Mouse (Mus musculus): Measurements from ENCODE around the gene Cdk1. TPM values are rescaled to one million over a fixed set of nuclear protein-coding genes. Genes with fewer than 3 reads are reported as not detected.

The Cdk1 gene
- polyA plus RNA-seq (2015; fragmentation: Nextera tagmentation; extraction: Ambion mirVana), result 86.8 and 101 TPM in 2 replicates

DNA sequence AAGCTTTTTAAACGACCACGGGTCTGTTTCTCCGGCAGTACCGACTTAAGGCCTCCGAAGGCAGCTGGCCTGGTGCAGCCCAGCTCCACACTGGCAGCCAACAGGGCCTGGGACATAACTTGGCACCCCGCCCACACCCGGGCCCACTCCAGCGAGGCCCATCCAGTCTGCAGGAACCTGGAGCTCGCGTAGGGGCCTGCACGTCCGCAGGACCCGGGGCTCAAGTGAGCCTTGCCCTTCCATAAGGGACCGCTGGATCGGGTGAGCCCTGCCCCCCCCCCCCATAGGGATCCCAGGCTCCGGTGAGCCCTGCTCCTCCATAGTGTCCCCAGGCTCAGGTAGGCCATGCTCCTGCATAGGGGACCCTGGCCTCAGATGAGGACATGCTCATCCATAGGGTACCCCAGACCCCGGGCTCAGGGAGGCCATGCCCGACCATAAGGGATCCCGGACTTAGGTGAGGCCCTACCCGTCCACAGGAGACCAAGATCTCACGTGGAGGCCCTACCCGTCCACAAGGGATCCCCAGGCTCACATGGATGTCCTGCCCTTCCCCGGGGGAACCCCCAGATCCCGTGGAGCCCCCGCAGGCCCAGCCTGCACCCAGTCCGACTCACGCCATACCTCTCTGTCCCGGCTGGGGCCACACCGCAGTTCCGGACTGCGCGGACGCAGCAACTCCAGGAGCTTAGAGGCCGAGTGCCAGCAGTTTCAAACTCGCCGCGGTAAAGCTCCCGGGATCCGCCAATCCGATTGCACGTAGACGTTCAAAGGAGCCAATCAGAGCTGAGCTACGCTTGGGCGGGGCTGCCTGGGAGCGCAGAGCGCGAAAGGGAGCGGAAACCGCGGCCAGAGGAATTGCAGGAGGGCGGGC is at the start of gene Cdk1:
Gene Cdk1, minus strand, starts transcription at position 727 of the 874 bp plus-strand sequence.

DNA sequence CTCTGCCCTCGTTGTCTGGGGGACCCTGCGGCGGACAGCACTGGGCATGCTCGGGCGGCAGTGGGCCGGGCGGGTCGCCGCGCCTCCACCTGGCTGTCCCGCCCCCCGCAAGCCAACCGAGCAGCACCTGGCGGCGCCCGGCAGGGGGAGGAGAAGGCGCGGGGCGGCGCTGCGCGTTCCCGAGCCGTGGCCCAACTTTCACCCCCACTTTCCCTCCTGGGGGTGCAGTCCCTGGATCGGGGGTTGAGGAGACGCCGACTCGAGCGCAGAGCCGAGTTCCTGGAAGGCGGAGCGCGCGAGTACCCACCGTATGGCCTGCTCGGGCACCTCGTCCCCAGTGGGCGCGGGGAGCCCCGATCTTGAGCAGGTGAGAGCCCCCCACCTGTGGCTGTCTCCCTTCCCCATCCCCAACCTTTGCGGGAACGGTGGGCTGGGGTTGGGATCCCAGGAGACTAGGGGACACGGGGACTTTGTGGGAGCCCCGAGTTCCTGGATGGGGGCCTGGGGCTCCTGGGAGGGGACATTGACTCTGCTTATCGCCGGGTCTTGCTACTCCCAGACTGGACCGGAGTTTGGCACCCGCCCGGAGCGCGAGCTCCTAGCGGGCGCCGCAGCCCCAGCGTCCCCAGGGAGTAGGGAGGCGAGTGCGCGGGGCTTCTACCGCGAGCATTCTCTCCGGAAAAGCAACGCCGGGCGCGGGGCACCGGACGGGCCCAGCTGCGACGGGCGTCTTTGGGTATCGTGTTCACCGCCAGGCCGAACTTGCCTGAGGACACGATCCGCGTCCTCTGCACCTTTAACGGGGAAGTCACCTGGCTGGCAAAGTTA is 46.2 kb upstream of the Cdk1 start, which contains the start of gene Ank3:
Gene Ank3, plus strand, starts transcription at position 11 of the 828 bp plus-strand sequence.

Other genes starting within 250 kb of the Cdk1 start
- gene Rhobtb1, start 201.5 kb downstream of the Cdk1 start, polyA plus RNA-seq (2015; fragmentation: Nextera tagmentation; extraction: Ambion mirVana), result 20.5 and 21.7 TPM in 2 replicates
- 3.0 and 3.9 TPM in 2 replicates for gene A930033H14Rik, start 139.8 kb downstream of the Cdk1 start, polyA plus RNA-seq (2015; fragmentation: Nextera tagmentation; extraction: Ambion mirVana)
- gene Ank3, start 45.8 kb upstream of the Cdk1 start, polyA plus RNA-seq (2015; fragmentation: Nextera tagmentation; extraction: Ambion mirVana), result 33.1 and 39.8 TPM in 2 replicates